Mouse (Mus musculus): ENCODE data around the gene Cntrl. TPM values are rescaled to one million over a fixed set of nuclear protein-coding genes. Genes with fewer than 3 reads are reported as not detected.

Cntrl gene
- polyA plus RNA-seq, 1 experiment from 2014 or later: 21.3 TPM

GRCm38 (mm10) chr2:35138576-35138975 is 29.3 kb downstream of the Cntrl start:
- Histone ChIP-seq H3K9ac (ENCODE audit: low read length) (no peak overlapping the region), H3K4me1 (ENCODE audit: control insufficient read depth, insufficient read depth, low read length) (no peaks in the 10 kb centered on the region), H3K4me3 (ENCODE audit: low read length) (no peak overlapping the region), H3K9me3 (replicated peaks; ENCODE audit: control insufficient read depth, low read length) (no peaks in the 10 kb centered on the region), H3K27me3 (ENCODE audit: control insufficient read depth, insufficient read depth, low read length) (no peaks in the 10 kb centered on the region), H3K27ac (ENCODE audit: low read length) (no peak overlapping the region), H3K4me2 (ENCODE audit: low read depth, low read length) (no peak overlapping the region), H3K36me3 (ENCODE audit: control insufficient read depth, insufficient read depth) (peaks cover 47% of the 10 kb centered on the region)
- WGBS: 82% methylated on average over 1 of the region's 1 CpGs
- ATAC-seq (replicated peaks; ENCODE audit: extremely low read depth, insufficient read depth, low FRiP score): no peak

GRCm38 (mm10) chr2:35141673-35142072 is 32.4 kb downstream of the Cntrl start:
- no peaks in the 10 kb centered on the region for H3K9me3 ChIP-seq (replicated peaks; ENCODE audit: control insufficient read depth, low read length)
- ATAC-seq (replicated peaks; ENCODE audit: extremely low read depth, insufficient read depth, low FRiP score): no peak
- H3K4me3 ChIP-seq (ENCODE audit: low read length): no peak overlapping the region
- no peak overlapping the region for H3K4me2 ChIP-seq (ENCODE audit: low read depth, low read length)
- no peak overlapping the region for H3K9ac ChIP-seq (ENCODE audit: low read length)
- H3K4me1 ChIP-seq (ENCODE audit: control insufficient read depth, insufficient read depth, low read length): 0 out of 2 replicates have a peak, but pooled peaks cover 1% of the 10 kb centered on the region
- no peak overlapping the region for H3K27ac ChIP-seq (ENCODE audit: low read length)
- peaks cover 64% of the 10 kb centered on the region for H3K36me3 ChIP-seq (ENCODE audit: control insufficient read depth, insufficient read depth)
- no peaks in the 10 kb centered on the region for H3K27me3 ChIP-seq (ENCODE audit: control insufficient read depth, insufficient read depth, low read length)
- 91% methylated on average over 3 of the region's 3 CpGs for WGBS

GRCm38 (mm10) chr2:35148806-35149205 is 39.5 kb downstream of the Cntrl start:
- Histone ChIP-seq H3K9me3 (replicated peaks; ENCODE audit: control insufficient read depth, low read length) (no peaks in the 10 kb centered on the region), H3K27me3 (ENCODE audit: control insufficient read depth, insufficient read depth, low read length) (no peaks in the 10 kb centered on the region), H3K9ac (ENCODE audit: low read length) (no peak overlapping the region), H3K4me3 (ENCODE audit: low read length) (no peak overlapping the region), H3K36me3 (ENCODE audit: control insufficient read depth, insufficient read depth) (peaks cover 75% of the 10 kb centered on the region), H3K4me2 (ENCODE audit: low read depth, low read length) (no peak overlapping the region), H3K4me1 (ENCODE audit: control insufficient read depth, insufficient read depth, low read length) (0 out of 2 replicates have a peak, but pooled peaks cover 5% of the 10 kb centered on the region), H3K27ac (ENCODE audit: low read length) (no peak overlapping the region)
- no peak for ATAC-seq (replicated peaks; ENCODE audit: extremely low read depth, insufficient read depth, low FRiP score)
- WGBS: 86% methylated on average over 10 of the region's 10 CpGs

GRCm38 (mm10) chr2:35151303-35151882 is 42.1 kb downstream of the Cntrl start:
- ATAC-seq (replicated peaks; ENCODE audit: extremely low read depth, insufficient read depth, low FRiP score): no peak
- 95% methylated on average over 13 of the region's 13 CpGs for WGBS

GRCm38 (mm10) chr2:35153179-35153578 is 43.9 kb downstream of the Cntrl start:
- Histone ChIP-seq H3K27me3 (ENCODE audit: control insufficient read depth, insufficient read depth, low read length) (no peaks in the 10 kb centered on the region), H3K36me3 (ENCODE audit: control insufficient read depth, insufficient read depth) (peaks cover 51% of the 10 kb centered on the region), H3K4me1 (ENCODE audit: control insufficient read depth, insufficient read depth, low read length) (peaks cover 6% of the 10 kb centered on the region; the same call in 1 of the 2 replicates), H3K4me2 (ENCODE audit: low read depth, low read length) (no peak overlapping the region), H3K9ac (ENCODE audit: low read length) (no peak overlapping the region), H3K27ac (ENCODE audit: low read length) (no peak overlapping the region), H3K9me3 (replicated peaks; ENCODE audit: control insufficient read depth, low read length) (no peaks in the 10 kb centered on the region), H3K4me3 (ENCODE audit: low read length) (no peak overlapping the region)
- no peak for ATAC-seq (replicated peaks; ENCODE audit: extremely low read depth, insufficient read depth, low FRiP score)
- 86% methylated on average over 6 of the region's 6 CpGs for WGBS

More at GRCm38 (mm10) chr2:35151303-35151882, 42.1 kb downstream of the Cntrl start:
- H3K4me2 ChIP-seq (ENCODE audit: low read depth, low read length): no peak overlapping the region
- H3K27me3 ChIP-seq (ENCODE audit: control insufficient read depth, insufficient read depth, low read length): no peaks in the 10 kb centered on the region
- no peaks in the 10 kb centered on the region for H3K9me3 ChIP-seq (replicated peaks; ENCODE audit: control insufficient read depth, low read length)
- peaks cover 64% of the 10 kb centered on the region for H3K36me3 ChIP-seq (ENCODE audit: control insufficient read depth, insufficient read depth)
- no peak overlapping the region for H3K4me3 ChIP-seq (ENCODE audit: low read length)
- no peak overlapping the region for H3K27ac ChIP-seq (ENCODE audit: low read length)
- 0 out of 2 replicates have a peak, but pooled peaks cover 9% of the 10 kb centered on the region for H3K4me1 ChIP-seq (ENCODE audit: control insufficient read depth, insufficient read depth, low read length)
- no peak overlapping the region for H3K9ac ChIP-seq (ENCODE audit: low read length)

GRCm38 (mm10) chr2:35153844-35154554 is 44.7 kb downstream of the Cntrl start:
- H3K27me3 ChIP-seq (ENCODE audit: control insufficient read depth, insufficient read depth, low read length): no peaks in the 10 kb centered on the region
- peaks cover 45% of the 10 kb centered on the region for H3K36me3 ChIP-seq (ENCODE audit: control insufficient read depth, insufficient read depth)
- ATAC-seq (replicated peaks; ENCODE audit: extremely low read depth, insufficient read depth, low FRiP score): no peak
- no peak overlapping the region for H3K4me3 ChIP-seq (ENCODE audit: low read length)
- H3K9ac ChIP-seq (ENCODE audit: low read length): no peak overlapping the region
- peak overlapping the region; percentile 62 for H3K27ac ChIP-seq (ENCODE audit: low read length)
- H3K9me3 ChIP-seq (replicated peaks; ENCODE audit: control insufficient read depth, low read length): no peaks in the 10 kb centered on the region
- WGBS: 46% methylated on average over 8 of the region's 8 CpGs
- H3K4me2 ChIP-seq (ENCODE audit: low read depth, low read length): no peak overlapping the region
- peaks cover 6% of the 10 kb centered on the region; the same call in 1 of the 2 replicates for H3K4me1 ChIP-seq (ENCODE audit: control insufficient read depth, insufficient read depth, low read length)

GRCm38 (mm10) chr2:35156985-35157384 is 47.7 kb downstream of the Cntrl start:
- Histone ChIP-seq H3K4me2 (ENCODE audit: low read depth, low read length) (no peak overlapping the region), H3K36me3 (ENCODE audit: control insufficient read depth, insufficient read depth) (peaks cover 27% of the 10 kb centered on the region), H3K4me3 (ENCODE audit: low read length) (no peak overlapping the region), H3K9ac (ENCODE audit: low read length) (no peak overlapping the region), H3K27ac (ENCODE audit: low read length) (no peak overlapping the region), H3K4me1 (ENCODE audit: control insufficient read depth, insufficient read depth, low read length) (peaks cover 6% of the 10 kb centered on the region), H3K9me3 (replicated peaks; ENCODE audit: control insufficient read depth, low read length) (no peaks in the 10 kb centered on the region), H3K27me3 (ENCODE audit: control insufficient read depth, insufficient read depth, low read length) (no peaks in the 10 kb centered on the region)
- no peak for ATAC-seq (replicated peaks; ENCODE audit: extremely low read depth, insufficient read depth, low FRiP score)
- WGBS: 68% methylated on average over 2 of the region's 2 CpGs

GRCm38 (mm10) chr2:35157836-35158235 is 48.5 kb downstream of the Cntrl start:
- Histone ChIP-seq H3K4me1 (ENCODE audit: control insufficient read depth, insufficient read depth, low read length) (peaks cover 6% of the 10 kb centered on the region), H3K36me3 (ENCODE audit: control insufficient read depth, insufficient read depth) (peaks cover 26% of the 10 kb centered on the region), H3K9ac (ENCODE audit: low read length) (no peak overlapping the region), H3K27ac (ENCODE audit: low read length) (peak overlapping the region; percentile 57), H3K27me3 (ENCODE audit: control insufficient read depth, insufficient read depth, low read length) (no peaks in the 10 kb centered on the region), H3K9me3 (replicated peaks; ENCODE audit: control insufficient read depth, low read length) (no peaks in the 10 kb centered on the region), H3K4me2 (ENCODE audit: low read depth, low read length) (no peak overlapping the region), H3K4me3 (ENCODE audit: low read length) (no peak overlapping the region)
- WGBS: 64% methylated on average over 7 of the region's 7 CpGs
- ATAC-seq (replicated peaks; ENCODE audit: extremely low read depth, insufficient read depth, low FRiP score): 0 out of 2 replicates have a peak, but pooled peaks have one; percentile 46

GRCm38 (mm10) chr2:35158358-35158757 is 49.1 kb downstream of the Cntrl start:
- Histone ChIP-seq H3K27me3 (ENCODE audit: control insufficient read depth, insufficient read depth, low read length) (no peaks in the 10 kb centered on the region), H3K4me1 (ENCODE audit: control insufficient read depth, insufficient read depth, low read length) (peaks cover 6% of the 10 kb centered on the region), H3K9ac (ENCODE audit: low read length) (no peak overlapping the region), H3K27ac (ENCODE audit: low read length) (no peak overlapping the region), H3K4me3 (ENCODE audit: low read length) (no peak overlapping the region), H3K36me3 (ENCODE audit: control insufficient read depth, insufficient read depth) (peaks cover 31% of the 10 kb centered on the region), H3K4me2 (ENCODE audit: low read depth, low read length) (no peak overlapping the region), H3K9me3 (replicated peaks; ENCODE audit: control insufficient read depth, low read length) (no peaks in the 10 kb centered on the region)
- ATAC-seq (replicated peaks; ENCODE audit: extremely low read depth, insufficient read depth, low FRiP score): no peak
- 82% methylated on average over 3 of the region's 3 CpGs for WGBS
